Mouse (Mus musculus) limb, embryonic 14.5 days (tissue): ENCODE results near the gene Ttc16. TPM values are rescaled to one million over a fixed set of nuclear protein-coding genes. Genes with fewer than 3 reads are reported as not detected.

Source experiments
- ATAC-seq: fragments of 200-750 bp; cut with Nextera tagmentation; 2 replicates; pipeline ENCODE4 v1.8.0; 2017; ENCODE audit warnings: low read depth, moderate number of reproducible peaks, moderate TSS enrichment; ENCODE audit not compliant: low FRiP score
- DNase-seq: peaks from one replicate; pipeline ENCODE4 v3.0.0-alpha.2; 2015; ENCODE audit warnings: low spot score
- H3K27ac ChIP-seq: fragments of 300-500 bp; sonication (generic); replicated peaks from 2 replicates; pipeline ENCODE4 v1.5.1; 2014; ENCODE audit warnings: low read depth, mild to moderate bottlenecking, low read length, moderate library complexity, mixed read lengths
- H3K27me3 ChIP-seq: fragments of 300-500 bp; sonication (generic); 2 replicates; pipeline ENCODE4 v1.6.1; 2014; ENCODE audit warnings: low read length, mixed read lengths; ENCODE audit not compliant: control insufficient read depth, insufficient read depth
- H3K36me3 ChIP-seq: fragments of 300-500 bp; sonication (generic); 2 replicates; pipeline ENCODE4 v1.6.1; 2014; ENCODE audit warnings: mild to moderate bottlenecking, low read length, moderate library complexity, mixed read lengths; ENCODE audit not compliant: control insufficient read depth, insufficient read depth
- H3K4me1 ChIP-seq: fragments of 300-500 bp; sonication (generic); 2 replicates; pipeline ENCODE4 v1.6.1; 2014; ENCODE audit warnings: antibody characterized with exemption, low read length, mixed read lengths; ENCODE audit not compliant: control insufficient read depth, insufficient read depth
- H3K4me2 ChIP-seq: fragments of 300-500 bp; sonication (generic); replicated peaks from 2 replicates; pipeline ENCODE4 v1.6.1; 2014; ENCODE audit warnings: low read depth, mild to moderate bottlenecking, low read length, moderate library complexity; ENCODE audit not compliant: severe bottlenecking
- H3K4me3 ChIP-seq: fragments of 300-500 bp; sonication (generic); replicated peaks from 2 replicates; pipeline ENCODE4 v1.5.1; 2014; ENCODE audit warnings: low read length
- H3K9ac ChIP-seq: fragments of 300-500 bp; sonication (generic); 2 replicates; pipeline ENCODE4 v1.6.1; 2014; ENCODE audit warnings: mild to moderate bottlenecking, low read depth, low read length, moderate library complexity; ENCODE audit not compliant: severe bottlenecking
- H3K9me3 ChIP-seq: fragments of 300-500 bp; sonication (generic); 2 replicates; pipeline ENCODE4 v1.6.1; 2016; ENCODE audit warnings: low read length; ENCODE audit not compliant: control insufficient read depth
- POLR2A ChIP-seq: fragments of 200-500 bp; IDR thresholded peaks from 2 replicates; pipeline ENCODE4 v1.8.0; 2012; ENCODE audit warnings: inconsistent platforms, mild to moderate bottlenecking, moderate library complexity, borderline replicate concordance; ENCODE audit not compliant: insufficient read depth, insufficient read length; ENCODE audit errors: extremely low read depth
- WGBS: fragments of 180-500 bp; shearing (Covaris S2); extraction: QIAGEN DNeasy Blood & Tissue Kit; methylation state at CpG from one replicate; pipeline ENCODE4 v1.1.7; 2014; 5-methylcytosine and 5-hydroxymethylcytosine counted together
- polyA plus RNA-seq, 2 experiments: library from polyadenylated mRNA; depleted of rRNA in 1 of 2; stranded (reverse) in 1 of 2; unstranded in 1 of 2; fragments of >200 nt; fragmentation: Nextera tagmentation in 1 of 2; extraction: Ambion mirVana in 1 of 2; gene quantifications; 2 replicates each; pipeline versions ENCODE4 v1.2.1 to v1.2.3; 2012 to 2014

The Ttc16 gene
- polyA plus RNA-seq, 2 experiments, result 0.15 to 0.47 TPM

- ATAC-seq, result no peak
- TF ChIP-seq POLR2A, result no peak
- no peak overlapping the region for H3K27ac ChIP-seq
- no peak overlapping the region for H3K4me2 ChIP-seq
- WGBS, result 87% methylated on average over 14 of the region's 14 CpGs
- H3K4me1 ChIP-seq, result peaks cover 2% of the 10 kb centered on the region; the same call in 1 of the 2 replicates
- H3K9me3 ChIP-seq, result no peaks in the 10 kb centered on the region
- no peak for DNase-seq
- H3K9ac ChIP-seq, result no peak overlapping the region
- no peak overlapping the region for H3K4me3 ChIP-seq
- no peaks in the 10 kb centered on the region for H3K27me3 ChIP-seq
- peaks cover 34% of the 10 kb centered on the region for H3K36me3 ChIP-seq
These were observed 14.1 kb downstream of the Ttc16 start for GRCm38 (mm10) chr2:32761361-32761760.

- no peak overlapping the region for H3K4me2 ChIP-seq
- H3K4me3 ChIP-seq, result no peak overlapping the region
- no peak for TF ChIP-seq POLR2A
- no peaks in the 10 kb centered on the region for H3K9me3 ChIP-seq
- H3K9ac ChIP-seq, result no peak overlapping the region
- H3K36me3 ChIP-seq, result peaks cover 40% of the 10 kb centered on the region
- WGBS, result 91% methylated on average over 2 of the region's 2 CpGs
- no peak overlapping the region for H3K27ac ChIP-seq
- no peak for DNase-seq
- H3K27me3 ChIP-seq, result no peaks in the 10 kb centered on the region
- no peak for ATAC-seq
- H3K4me1 ChIP-seq, result peaks cover 2% of the 10 kb centered on the region; the same call in 1 of the 2 replicates
These were observed 16.4 kb downstream of the Ttc16 start for GRCm38 (mm10) chr2:32759001-32759400.

- WGBS, result 73% methylated on average over 8 of the region's 8 CpGs
- ATAC-seq, result no peak
- no peak for TF ChIP-seq POLR2A
- H3K4me2 ChIP-seq, result no peak overlapping the region
- H3K4me1 ChIP-seq, result peaks cover 2% of the 10 kb centered on the region; the same call in 1 of the 2 replicates
- H3K27ac ChIP-seq, result no peak overlapping the region
- H3K9me3 ChIP-seq, result no peaks in the 10 kb centered on the region
- no peaks in the 10 kb centered on the region for H3K27me3 ChIP-seq
- no peak overlapping the region for H3K4me3 ChIP-seq
- DNase-seq, result no peak
- peaks cover 40% of the 10 kb centered on the region for H3K36me3 ChIP-seq
- 0 out of 2 replicates have a peak overlapping the region, but pooled peaks have one; percentile 16 for H3K9ac ChIP-seq
These were observed 16.9 kb downstream of the Ttc16 start for GRCm38 (mm10) chr2:32758503-32758902.

- H3K9me3 ChIP-seq, result no peaks in the 10 kb centered on the region
- H3K27me3 ChIP-seq, result no peaks in the 10 kb centered on the region
- peak; percentile 100 for DNase-seq
- H3K4me3 ChIP-seq, result peak within 1 kb of the TSS; percentile 73
- peak within 1 kb of the TSS; percentile 82 for H3K27ac ChIP-seq
- H3K9ac ChIP-seq, result peak within 1 kb of the TSS; percentile 88
- peaks cover 38% of the 10 kb centered on the region for H3K36me3 ChIP-seq
- 0 out of 2 replicates have a peak, but pooled peaks have one; percentile 60 for TF ChIP-seq POLR2A
- peak within 1 kb of the TSS; percentile 50 for H3K4me2 ChIP-seq
- peaks cover 2% of the 10 kb centered on the region; the same call in 1 of the 2 replicates for H3K4me1 ChIP-seq
- under 1% methylated on average over 48 of the region's 66 CpGs for WGBS
- peak; percentile 93 for ATAC-seq
These were observed 18.2 kb downstream of the Ttc16 start, which contains the start of gene Tor2a for GRCm38 (mm10) chr2:32757056-32757845. Gene Tor2a (plus strand): TSS chr2:32757234.

- Histone ChIP-seq H3K9ac (no peak overlapping the region), H3K4me2 (peak overlapping the region; percentile 22; the same call in 1 of the 2 replicates), H3K36me3 (peaks cover 33% of the 10 kb centered on the region), H3K4me3 (peak overlapping the region; percentile 73; the same call in 1 of the 2 replicates), H3K27me3 (no peaks in the 10 kb centered on the region), H3K27ac (no peak overlapping the region), H3K4me1 (peaks cover 5% of the 10 kb centered on the region; the same call in 1 of the 2 replicates), H3K9me3 (no peaks in the 10 kb centered on the region)
- WGBS, result 35% methylated on average over 6 of the region's 6 CpGs
- no peak for TF ChIP-seq POLR2A
- DNase-seq (no peak), ATAC-seq (peak; percentile 9; the same call in 1 of the 2 replicates)
These were observed 18.8 kb downstream of the Ttc16 start for GRCm38 (mm10) chr2:32756674-32757055.
